Mouse (Mus musculus): ENCODE measurements at regions not wholly inside any gene's neighbourhood (a gene's known extent, or its start where the extent isn't known, plus 50 kb on each side); places are given as distances from the start of the nearest gene placed in this dataset.
A peak's percentile ranks its signal among the peaks of the same experiment; 100 is the strongest.

GRCm38 (mm10) chr14:46706462-46706861, 53.9 kb upstream of the Cdkn3 start:
- DNase-seq (ENCODE audit: low spot score), result no peak

- DNase-seq (ENCODE audit: low spot score), result peak; percentile 77
These were observed 56.0 kb upstream of the Cdkn3 start for GRCm38 (mm10) chr14:46704316-46704751.

GRCm38 (mm10) chr14:46702669-46703435, 57.5 kb upstream of the Cdkn3 start:
- DNase-seq (ENCODE audit: low spot score), result peak; percentile 45

- no peak for DNase-seq (ENCODE audit: low spot score)
These were observed 67.8 kb upstream of the Cdkn3 start for GRCm38 (mm10) chr14:46692571-46692970.

DNA sequence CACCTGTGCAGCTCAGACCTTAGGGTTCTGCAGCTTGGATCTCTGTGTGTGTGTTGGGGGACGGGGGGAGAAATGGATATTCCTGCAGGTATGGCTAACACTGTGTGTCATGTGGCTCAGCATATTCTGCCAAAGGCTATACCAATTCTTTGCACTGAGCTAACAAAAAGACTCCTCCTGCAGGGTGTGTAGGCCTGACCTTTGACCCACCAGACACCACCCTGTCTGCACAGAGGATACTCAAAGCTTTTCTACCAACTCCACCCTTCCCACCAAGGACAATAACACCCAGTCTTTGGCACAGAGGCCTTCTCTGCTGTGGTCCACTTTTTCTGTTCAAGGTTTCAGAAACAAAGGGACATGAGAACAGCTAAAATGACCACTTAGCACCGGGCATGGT, 68.3 kb upstream of the Cdkn3 start:
- no peak for DNase-seq (ENCODE audit: low spot score)

GRCm38 (mm10) chr14:46682728-46683127, 77.6 kb upstream of the Cdkn3 start:
- DNase-seq (ENCODE audit: low spot score), result no peak

DNA sequence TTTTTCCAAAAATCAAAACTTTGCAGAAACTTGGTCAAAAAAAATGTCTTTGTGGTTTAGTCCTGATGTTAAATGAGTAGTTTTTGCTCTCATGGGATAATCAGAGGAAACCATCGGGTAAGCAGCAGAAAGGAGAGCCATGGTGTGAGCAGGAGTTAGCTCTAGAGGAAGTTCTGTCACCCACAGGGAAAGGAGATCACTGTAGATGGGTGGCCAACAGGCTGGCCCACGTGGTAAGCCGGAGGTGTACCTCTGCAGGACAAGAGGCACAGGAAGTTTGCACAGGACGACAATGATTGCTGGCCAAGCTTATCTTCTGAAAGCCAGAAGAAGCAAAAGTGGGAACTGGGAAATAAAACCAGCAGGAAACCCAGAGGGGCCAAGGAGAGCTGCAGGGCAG, 81.4 kb upstream of the Cdkn3 start:
- no peak for DNase-seq (ENCODE audit: low spot score)

GRCm38 (mm10) chr14:46671482-46672225, 88.7 kb upstream of the Cdkn3 start:
- DNase-seq (ENCODE audit: low spot score), result no peak

DNA sequence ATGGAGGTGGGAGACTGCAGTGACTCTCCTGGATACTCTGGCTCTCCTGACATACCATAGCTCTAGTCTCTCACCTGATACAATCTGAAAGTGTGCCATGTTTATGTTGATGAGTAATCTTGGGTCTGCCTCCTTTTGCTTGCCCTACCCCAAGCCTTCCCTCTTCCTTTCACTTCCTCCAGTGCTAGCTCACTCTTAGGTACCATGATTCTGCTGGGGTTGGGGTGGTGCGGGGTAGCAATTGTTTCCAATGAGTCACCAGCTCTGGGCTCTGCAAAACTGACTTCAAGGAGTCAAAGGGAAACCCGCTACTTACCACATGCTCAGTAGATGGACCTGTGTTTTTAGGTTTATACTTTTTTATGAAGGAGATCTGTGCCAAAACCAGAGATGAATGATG, 89.3 kb upstream of the Cdkn3 start:
- no peak for DNase-seq (ENCODE audit: low spot score)

DNA sequence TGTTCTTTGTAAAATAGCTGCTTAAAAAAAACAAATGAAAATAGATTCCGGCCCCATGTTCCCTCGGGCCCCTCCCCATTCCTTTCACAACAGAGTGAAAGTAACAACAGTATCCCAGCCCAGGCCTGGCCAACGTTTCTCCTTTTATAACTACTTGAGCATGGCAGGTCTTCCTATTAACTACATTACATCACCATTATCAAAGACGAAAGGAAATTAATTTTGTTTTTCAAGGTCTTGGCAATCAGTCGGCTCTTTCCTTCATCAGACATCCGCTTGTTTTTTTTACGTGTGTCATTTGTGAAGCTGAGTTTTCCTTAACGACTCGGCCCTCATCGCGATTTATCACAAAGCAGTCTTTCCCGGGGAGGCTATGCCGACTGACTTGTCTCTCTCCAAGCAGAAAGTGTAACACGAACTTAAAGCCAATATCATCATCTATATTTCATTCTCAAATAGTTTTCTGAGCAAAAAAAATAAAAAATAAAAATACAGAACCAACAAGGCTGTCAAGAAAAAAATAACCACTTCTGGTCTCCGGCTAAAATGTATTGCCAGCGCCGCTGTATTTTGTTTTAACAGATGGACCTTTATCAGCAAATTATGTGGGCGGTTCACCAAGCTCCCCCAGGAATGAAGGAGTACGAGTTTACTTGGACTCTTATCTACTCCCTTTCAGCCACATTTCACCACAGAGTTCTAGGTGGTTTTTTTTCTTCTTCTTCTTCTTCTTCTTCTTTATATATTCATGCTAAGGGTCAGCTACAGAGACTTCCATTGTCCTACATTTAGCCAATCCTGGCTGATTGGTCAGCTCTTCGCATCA, 89.9 kb upstream of the Cdkn3 start:
- DNase-seq (ENCODE audit: low spot score), result no peak

GRCm38 (mm10) chr14:46668275-46668674, 92.1 kb upstream of the Cdkn3 start:
- no peak for DNase-seq (ENCODE audit: low spot score)

DNA sequence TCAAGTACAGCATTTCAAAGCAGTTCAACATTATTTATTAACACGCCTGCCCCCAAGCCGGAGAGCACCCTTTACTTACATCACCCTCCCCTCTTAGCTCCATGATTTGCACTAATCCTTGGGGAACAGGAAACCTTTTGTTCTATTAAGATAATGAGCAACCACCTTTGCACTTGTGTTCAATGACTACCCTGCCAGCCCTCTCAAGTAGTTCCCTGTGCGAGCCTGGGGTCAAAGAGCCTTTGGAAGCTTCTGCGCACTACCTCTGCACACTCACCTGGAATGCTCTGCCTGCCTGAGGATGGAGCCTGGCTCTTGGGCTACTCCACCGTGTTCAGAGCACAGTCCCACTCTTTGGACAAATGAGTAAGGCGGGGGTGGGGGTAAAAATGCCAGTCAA, 96.0 kb upstream of the Cdkn3 start:
- DNase-seq (ENCODE audit: low spot score), result no peak

GRCm38 (mm10) chr14:46663529-46663928, 96.8 kb upstream of the Cdkn3 start:
- no peak for DNase-seq (ENCODE audit: low spot score)

DNA sequence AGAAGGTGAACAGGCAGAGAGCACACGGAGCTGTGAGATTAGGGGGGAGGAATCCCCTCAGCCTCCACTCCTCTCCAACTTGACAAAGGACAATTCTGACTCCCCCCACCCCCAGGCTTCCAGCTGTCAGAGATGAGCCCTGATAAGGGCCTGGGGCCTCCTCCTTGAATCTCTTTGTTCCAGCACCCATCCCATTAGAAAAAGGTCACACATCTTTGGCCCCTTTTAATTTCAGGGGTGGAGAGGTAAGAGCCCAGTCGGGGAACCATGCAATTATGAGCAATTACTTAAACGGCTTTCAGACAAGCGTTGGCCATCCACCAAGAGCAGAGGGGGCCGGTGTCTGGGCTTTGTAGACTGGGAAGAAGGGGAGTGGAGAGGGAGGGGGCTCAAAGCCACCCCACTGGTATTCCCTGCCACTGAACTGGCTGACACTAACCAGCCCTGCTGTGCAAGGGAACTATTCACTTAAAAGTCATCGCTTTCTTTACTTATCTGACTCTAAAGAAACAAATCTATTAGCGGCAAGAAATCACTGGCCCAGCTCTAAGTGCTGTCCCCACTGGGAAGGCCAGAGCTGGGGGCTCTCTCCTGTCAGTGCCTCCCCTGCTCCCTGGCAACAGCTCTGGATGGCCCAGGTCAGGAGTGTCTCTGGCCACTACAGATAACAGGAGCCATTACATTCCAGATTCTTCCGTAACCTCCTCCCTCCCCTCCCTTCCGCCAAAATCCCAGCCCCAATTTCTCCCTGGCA, 98.4 kb upstream of the Cdkn3 start:
- DNase-seq (ENCODE audit: low spot score), result no peak

DNA sequence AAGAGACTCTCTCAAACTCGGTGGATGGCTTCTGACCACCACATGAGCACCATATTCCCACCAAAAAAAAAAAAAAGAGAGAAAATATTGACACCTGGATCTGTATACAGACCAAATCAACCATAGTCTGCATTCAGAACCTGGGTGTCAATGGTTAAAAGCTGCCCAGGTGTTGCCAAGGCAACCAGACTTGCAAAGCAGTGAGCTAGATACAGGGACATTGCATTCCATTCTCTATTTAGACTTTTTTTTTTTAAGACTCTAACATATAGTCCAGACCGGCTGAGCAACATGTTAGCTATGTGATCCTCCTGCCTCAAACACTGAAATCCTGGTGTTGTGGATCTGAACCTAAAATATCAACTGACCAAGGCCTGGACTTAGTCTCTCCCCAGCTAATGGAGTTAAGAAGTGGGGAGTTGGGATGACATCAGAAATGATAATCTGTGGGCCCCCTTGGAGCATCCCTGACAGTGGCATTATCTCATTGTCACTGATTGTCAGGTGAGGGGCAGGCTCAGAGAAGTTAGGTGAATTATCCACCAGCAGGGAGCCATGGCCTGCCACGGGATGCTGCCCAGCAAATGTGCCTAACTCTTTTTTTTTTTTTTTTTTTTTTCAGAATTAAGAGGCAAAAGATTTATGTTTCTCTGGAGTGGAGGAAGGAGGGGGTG, 99.1 kb upstream of the Cdkn3 start:
- DNase-seq (ENCODE audit: low spot score), result no peak

DNA sequence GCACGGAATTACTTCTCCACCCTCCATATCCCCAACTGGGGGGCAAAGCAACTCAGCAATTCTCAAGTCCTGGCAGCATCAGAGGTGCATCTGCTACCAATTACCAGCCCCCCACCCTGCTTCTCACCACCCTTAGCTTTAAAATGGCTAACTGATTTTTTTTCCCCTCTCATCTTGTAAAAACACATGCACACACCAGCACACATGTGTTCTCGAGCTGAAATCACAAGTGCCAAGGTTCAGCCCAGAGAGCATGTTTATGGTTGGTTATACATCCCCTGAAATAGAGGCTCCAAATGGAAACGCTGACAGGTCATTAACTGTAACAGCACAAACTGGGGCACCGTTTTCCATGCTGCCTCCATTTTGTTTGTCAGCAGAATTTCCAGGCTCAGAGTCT, 101.0 kb upstream of the Cdkn3 start:
- DNase-seq (ENCODE audit: low spot score), result no peak

GRCm38 (mm10) chr14:46656249-46656648, 104.1 kb upstream of the Cdkn3 start:
- no peak for DNase-seq (ENCODE audit: low spot score)

DNA sequence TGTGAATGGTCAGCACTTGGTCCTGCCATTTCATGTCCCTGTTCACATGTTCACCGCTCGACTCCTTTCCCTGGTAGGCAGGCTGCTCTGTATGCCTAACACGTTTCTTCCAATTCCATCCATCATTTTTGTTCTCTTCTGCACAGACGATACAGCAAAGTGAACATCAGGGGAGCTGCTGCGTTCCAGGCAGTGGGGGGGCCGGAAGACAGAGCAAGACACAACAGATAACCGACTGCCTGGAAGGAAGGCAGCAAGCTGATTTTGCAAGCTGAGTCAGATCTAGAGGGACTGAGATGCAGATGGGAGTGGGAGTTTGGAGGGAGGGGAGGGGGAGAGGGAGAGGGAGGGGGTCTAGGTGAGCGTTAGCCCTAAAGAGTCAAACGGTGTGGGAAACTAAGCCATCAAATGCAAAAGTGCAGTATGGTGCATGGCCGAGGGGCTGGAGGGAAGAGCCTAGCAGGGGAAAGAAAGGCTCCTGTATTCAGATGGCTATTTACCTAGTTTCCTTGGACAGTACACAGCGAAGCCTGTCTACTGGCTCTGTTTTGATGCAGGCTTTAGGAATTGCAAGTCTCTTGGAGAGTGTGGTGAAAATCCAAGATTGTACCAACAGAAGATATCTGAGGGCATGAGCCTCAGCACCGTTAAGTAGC, 112.9 kb upstream of the Cdkn3 start:
- no peak for DNase-seq (ENCODE audit: low spot score)

DNA sequence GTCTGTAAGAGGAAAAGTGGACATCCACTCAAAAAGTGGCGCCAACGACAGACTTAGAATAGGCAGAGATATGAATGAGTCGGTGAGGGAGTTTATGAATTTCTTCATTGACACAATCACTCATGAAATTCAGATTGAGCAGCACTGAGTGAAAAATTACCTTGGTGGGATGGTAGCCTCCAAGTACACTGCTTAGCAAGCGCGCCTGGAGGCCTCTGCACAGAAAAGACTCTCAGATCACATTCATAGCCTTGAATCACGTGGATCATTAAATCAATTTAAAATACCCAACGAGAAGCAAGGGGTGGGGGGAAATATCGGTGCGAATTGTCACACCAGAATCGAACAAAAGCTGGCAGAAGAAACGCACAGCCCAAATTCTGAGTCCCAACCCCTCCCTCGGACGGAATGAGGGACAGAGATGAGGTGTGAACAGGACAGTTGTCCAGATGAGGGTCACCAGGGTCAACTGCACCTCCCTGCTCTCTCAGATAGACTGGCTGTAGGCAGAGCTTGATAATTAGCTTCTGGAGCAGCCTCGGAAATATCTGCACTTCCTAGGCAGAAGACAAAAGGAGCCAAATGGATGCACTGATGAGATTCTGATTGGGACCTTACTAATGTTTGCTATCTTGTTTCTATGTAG, 113.5 kb upstream of the Cdkn3 start:
- no peak for DNase-seq (ENCODE audit: low spot score)

DNA sequence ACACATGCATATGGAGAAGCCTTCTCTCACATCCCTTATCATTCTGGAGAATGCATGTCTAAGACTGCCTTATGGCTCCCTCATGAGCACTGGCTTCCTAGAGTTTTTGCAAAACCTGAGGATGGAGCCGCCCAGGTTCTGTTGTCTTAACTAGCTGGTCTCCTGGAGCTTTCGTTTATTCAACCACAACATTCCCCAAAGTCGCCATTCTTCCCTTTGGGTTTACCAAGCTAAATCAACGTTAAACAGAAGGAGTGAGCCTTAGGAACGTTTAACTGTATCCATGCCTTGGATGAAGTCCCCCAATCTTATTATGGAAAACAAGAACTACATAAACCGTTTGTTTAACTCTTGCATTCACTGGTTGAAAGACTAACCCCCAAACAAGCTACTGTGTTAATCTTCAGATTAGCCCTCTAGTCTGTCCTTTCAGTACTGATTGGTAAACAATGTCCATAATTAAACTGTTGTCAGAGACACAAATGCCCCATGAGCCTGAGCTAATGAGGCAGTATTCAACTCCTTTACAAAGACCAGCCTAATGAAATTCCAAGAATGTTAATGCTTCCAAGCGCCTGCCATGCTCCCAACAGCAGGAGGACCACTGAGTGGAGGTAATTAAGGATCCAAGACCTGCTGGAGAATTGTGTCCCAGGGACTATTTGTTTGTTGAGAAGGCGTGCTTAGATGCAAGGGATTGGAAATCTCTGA, 121.1 kb upstream of the Cdkn3 start:
- DNase-seq (ENCODE audit: low spot score), result no peak

All from urinary bladder, postnatal 25 days (tissue).